Mouse (Mus musculus): Measurements from ENCODE around the gene B3gntl1. TPM values are rescaled to one million over a fixed set of nuclear protein-coding genes. Genes with fewer than 3 reads are reported as not detected.
A peak's percentile ranks its signal among the peaks of the same experiment; 100 is the strongest.

B3gntl1 gene
- polyA plus RNA-seq (2014; fragmentation: Nextera tagmentation; extraction: Ambion mirVana), result 4.6 and 5.5 TPM in 2 replicates

DNA sequence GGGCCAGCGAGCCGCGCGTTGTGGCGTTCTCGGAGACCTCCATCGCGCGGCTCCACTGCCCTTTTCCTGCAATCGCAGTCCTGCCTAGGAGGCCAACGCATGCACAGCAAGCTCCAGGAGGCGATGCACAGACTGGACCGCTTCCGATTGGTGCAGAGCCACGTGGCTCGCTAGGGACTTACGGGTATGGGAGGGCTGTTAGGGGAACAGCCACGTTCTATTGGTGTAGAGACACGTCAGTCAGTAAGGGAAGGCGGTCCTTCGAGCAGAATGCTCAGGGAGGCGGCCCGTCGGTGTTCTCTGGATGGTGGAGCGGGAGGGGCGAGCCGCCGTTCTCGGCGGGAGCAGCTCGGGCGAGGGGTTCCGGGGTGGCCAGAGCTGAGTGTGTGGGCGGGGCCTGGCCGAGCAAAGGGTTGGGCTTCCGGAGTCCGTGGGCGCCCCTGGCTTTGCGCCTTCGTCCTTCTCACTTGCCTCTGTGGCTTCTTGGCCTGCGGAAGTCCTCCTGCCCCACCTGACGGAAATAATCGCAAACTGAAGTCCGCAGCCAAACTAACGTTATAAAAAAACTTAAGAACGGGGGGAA lies at the start of gene B3gntl1:
TSS of gene B3gntl1 (minus strand) at position 164 of the 583 bp plus-strand sequence.
- H3K27me3 ChIP-seq (replicated peaks; ENCODE audit: control insufficient read depth, insufficient read depth, low read length), result no peaks in the 10 kb centered on the region
- WGBS, result under 1% methylated on average over 46 of the region's 46 CpGs
- DNase-seq (ENCODE audit: low spot score) (peak; percentile 99), ATAC-seq (peak; percentile 100)
- H3K4me3 ChIP-seq (ENCODE audit: low read depth, low read length), result peak within 1 kb of the TSS; percentile 47
- H3K4me1 ChIP-seq (ENCODE audit: control insufficient read depth, insufficient read depth, low read length), result peaks cover 6% of the 10 kb centered on the region; the same call in 1 of the 2 replicates
- H3K9me3 ChIP-seq (replicated peaks; ENCODE audit: control insufficient read depth, low read length), result no peaks in the 10 kb centered on the region
- no peaks in the 10 kb centered on the region for H3K36me3 ChIP-seq (ENCODE audit: control insufficient read depth, insufficient read depth, low read length)
- H3K9ac ChIP-seq (ENCODE audit: low read length), result peak within 1 kb of the TSS; percentile 65
- H3K27ac ChIP-seq (ENCODE audit: low read depth, low read length), result peak within 1 kb of the TSS; percentile 70
- H3K4me2 ChIP-seq (ENCODE audit: low read length), result peak within 1 kb of the TSS; percentile 78

DNA sequence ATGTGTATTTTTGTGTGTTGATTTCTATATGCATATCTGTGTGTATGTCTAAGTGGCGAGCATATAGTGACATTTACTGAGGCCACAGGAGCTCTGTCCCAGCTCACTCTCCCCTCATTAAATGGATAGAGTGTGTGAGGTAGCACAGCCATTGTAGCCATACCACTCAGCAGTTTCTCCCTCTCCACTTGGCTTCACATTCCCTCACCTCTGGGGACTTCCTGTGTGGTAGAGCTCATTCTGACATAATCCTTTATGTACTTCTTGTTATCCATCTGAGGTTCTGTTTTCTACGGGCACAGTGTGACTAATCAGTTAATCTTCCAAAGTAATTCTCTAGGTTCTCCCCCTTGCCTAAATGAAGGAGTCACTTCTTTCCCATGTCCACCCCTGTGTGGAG lies 49.5 kb upstream of the B3gntl1 start:
- Histone ChIP-seq H3K9me3 (replicated peaks; ENCODE audit: control insufficient read depth, low read length) (no peaks in the 10 kb centered on the region), H3K4me2 (ENCODE audit: low read length) (no peak overlapping the region), H3K27me3 (replicated peaks; ENCODE audit: control insufficient read depth, insufficient read depth, low read length) (no peaks in the 10 kb centered on the region), H3K27ac (ENCODE audit: low read depth, low read length) (no peak overlapping the region), H3K4me3 (ENCODE audit: low read depth, low read length) (no peak overlapping the region), H3K36me3 (ENCODE audit: control insufficient read depth, insufficient read depth, low read length) (no peaks in the 10 kb centered on the region), H3K4me1 (ENCODE audit: control insufficient read depth, insufficient read depth, low read length) (no peaks in the 10 kb centered on the region), H3K9ac (ENCODE audit: low read length) (no peak overlapping the region)
- DNase-seq (ENCODE audit: low spot score), result no peak
- ATAC-seq, result no peak
- 76% methylated on average over 2 of the region's 2 CpGs for WGBS

DNA sequence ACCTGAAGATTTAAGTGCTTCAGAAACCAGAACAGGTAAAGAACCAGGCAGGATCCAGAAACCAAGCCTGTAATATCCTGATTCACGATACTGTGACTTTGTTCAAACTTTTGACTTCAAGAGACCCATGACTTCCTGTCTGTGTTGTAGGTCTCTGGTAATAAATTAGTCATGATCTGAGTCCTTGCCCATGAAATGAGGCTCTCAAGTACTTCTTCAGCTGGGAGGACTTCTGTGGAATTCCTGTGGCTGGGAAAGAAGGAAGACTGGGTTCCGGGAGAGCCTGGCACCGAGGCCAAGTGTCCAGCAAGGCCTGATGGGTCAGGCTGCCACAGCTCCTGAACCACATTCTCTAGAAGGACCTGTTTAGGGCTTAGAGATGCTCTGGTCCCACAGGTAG lies 47.8 kb upstream of the B3gntl1 start:
- Histone ChIP-seq H3K4me2 (ENCODE audit: low read length) (no peak overlapping the region), H3K4me1 (ENCODE audit: control insufficient read depth, insufficient read depth, low read length) (no peaks in the 10 kb centered on the region), H3K9ac (ENCODE audit: low read length) (no peak overlapping the region), H3K4me3 (ENCODE audit: low read depth, low read length) (no peak overlapping the region), H3K27me3 (replicated peaks; ENCODE audit: control insufficient read depth, insufficient read depth, low read length) (no peaks in the 10 kb centered on the region), H3K36me3 (ENCODE audit: control insufficient read depth, insufficient read depth, low read length) (no peaks in the 10 kb centered on the region), H3K27ac (ENCODE audit: low read depth, low read length) (no peak overlapping the region), H3K9me3 (replicated peaks; ENCODE audit: control insufficient read depth, low read length) (no peaks in the 10 kb centered on the region)
- WGBS, result 98% methylated on average over 3 of the region's 3 CpGs
- ATAC-seq (no peak), DNase-seq (ENCODE audit: low spot score) (no peak)

DNA sequence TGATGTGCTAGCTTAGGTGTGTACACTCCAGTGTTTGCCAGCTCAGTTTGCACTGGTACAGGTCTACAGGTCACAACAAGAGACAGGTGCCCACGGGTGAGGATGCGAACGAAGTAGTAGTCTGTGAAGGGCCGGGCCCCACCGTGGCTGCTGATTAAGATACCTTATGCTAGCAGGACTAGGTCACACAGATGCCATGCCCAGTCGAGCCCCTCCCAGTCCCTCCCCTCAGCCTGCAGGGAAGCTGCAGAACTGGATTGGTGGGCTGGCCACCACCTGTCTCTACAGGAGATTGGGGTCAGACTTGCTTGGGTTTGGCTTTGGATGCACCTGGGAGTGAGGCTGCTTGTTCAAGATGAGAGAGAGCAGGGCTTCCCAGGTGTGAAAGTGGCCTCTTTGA lies 44.8 kb upstream of the B3gntl1 start:
- no peak overlapping the region for H3K9ac ChIP-seq (ENCODE audit: low read length)
- no peak overlapping the region for H3K4me3 ChIP-seq (ENCODE audit: low read depth, low read length)
- 65% methylated on average over 6 of the region's 6 CpGs for WGBS
- DNase-seq (ENCODE audit: low spot score), result no peak
- no peaks in the 10 kb centered on the region for H3K9me3 ChIP-seq (replicated peaks; ENCODE audit: control insufficient read depth, low read length)
- H3K27ac ChIP-seq (ENCODE audit: low read depth, low read length), result no peak overlapping the region
- no peak overlapping the region for H3K4me2 ChIP-seq (ENCODE audit: low read length)
- no peaks in the 10 kb centered on the region for H3K4me1 ChIP-seq (ENCODE audit: control insufficient read depth, insufficient read depth, low read length)
- H3K36me3 ChIP-seq (ENCODE audit: control insufficient read depth, insufficient read depth, low read length), result no peaks in the 10 kb centered on the region
- no peak for ATAC-seq
- no peaks in the 10 kb centered on the region for H3K27me3 ChIP-seq (replicated peaks; ENCODE audit: control insufficient read depth, insufficient read depth, low read length)

DNA sequence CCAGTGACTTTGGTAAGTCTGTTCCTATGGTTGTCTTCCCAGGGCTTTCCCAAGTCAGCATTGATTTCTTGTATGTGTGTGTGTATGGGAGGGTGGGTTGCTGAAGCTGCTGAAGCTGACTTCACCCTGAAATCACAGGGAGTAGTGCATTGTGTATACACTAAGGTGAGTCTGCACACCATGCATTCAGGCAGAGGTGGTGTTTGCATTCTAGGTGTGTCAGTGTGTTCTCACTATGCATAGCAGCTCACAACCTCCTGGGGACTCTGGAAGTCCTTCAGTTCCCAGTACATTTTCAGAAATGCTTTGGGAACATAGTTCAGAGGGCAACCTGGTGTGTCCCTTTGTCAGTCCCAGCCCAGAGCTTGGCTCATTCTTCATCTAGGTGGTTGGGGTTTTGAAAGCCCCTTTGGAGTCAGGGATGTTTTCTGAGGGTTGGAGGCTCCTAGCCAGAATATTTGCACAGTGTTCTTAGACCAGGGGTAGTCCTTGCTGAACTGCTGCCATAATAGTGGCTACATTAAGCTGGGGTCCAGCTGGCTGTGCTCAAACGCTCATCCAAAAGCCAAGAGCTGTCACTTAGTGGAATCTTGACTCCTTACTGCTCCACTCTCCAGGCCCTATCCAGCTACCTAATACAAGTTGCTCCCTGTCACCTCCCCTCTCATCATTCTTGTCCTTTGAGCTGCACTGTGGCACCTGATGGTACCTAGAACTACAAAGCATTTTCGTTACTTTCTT lies 42.0 kb upstream of the B3gntl1 start:
- H3K4me3 ChIP-seq (ENCODE audit: low read depth, low read length), result no peak overlapping the region
- no peak overlapping the region for H3K27ac ChIP-seq (ENCODE audit: low read depth, low read length)
- H3K9me3 ChIP-seq (replicated peaks; ENCODE audit: control insufficient read depth, low read length), result no peaks in the 10 kb centered on the region
- DNase-seq (ENCODE audit: low spot score), result no peak
- no peak for ATAC-seq
- no peaks in the 10 kb centered on the region for H3K27me3 ChIP-seq (replicated peaks; ENCODE audit: control insufficient read depth, insufficient read depth, low read length)
- H3K4me1 ChIP-seq (ENCODE audit: control insufficient read depth, insufficient read depth, low read length), result no peaks in the 10 kb centered on the region
- H3K9ac ChIP-seq (ENCODE audit: low read length), result no peak overlapping the region
- H3K4me2 ChIP-seq (ENCODE audit: low read length), result no peak overlapping the region
- H3K36me3 ChIP-seq (ENCODE audit: control insufficient read depth, insufficient read depth, low read length), result no peaks in the 10 kb centered on the region
- WGBS, result 90% methylated on average over 2 of the region's 2 CpGs

DNA sequence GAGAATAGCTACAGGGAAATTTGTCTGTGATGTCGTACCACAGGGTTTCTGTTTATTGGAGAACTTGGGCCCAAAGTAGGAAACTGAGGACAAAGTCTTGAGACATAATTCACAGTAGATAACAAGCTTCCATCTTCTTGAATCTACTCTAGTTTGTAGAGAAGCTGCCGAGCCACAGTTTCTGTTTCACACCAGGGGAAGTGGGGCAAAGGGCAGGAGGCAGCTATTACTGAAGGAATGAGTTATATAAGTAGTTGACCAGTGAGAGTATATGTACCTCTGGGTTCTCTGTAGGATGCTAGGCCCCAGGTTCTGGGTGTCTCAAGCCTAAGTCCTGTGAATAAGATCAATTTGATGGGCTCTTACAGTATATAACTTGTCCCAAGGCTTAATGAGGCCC lies 40.6 kb upstream of the B3gntl1 start:
- Histone ChIP-seq H3K4me1 (ENCODE audit: control insufficient read depth, insufficient read depth, low read length) (no peaks in the 10 kb centered on the region), H3K27me3 (replicated peaks; ENCODE audit: control insufficient read depth, insufficient read depth, low read length) (no peaks in the 10 kb centered on the region), H3K9me3 (replicated peaks; ENCODE audit: control insufficient read depth, low read length) (no peaks in the 10 kb centered on the region), H3K27ac (ENCODE audit: low read depth, low read length) (no peak overlapping the region), H3K4me2 (ENCODE audit: low read length) (no peak overlapping the region), H3K9ac (ENCODE audit: low read length) (no peak overlapping the region), H3K4me3 (ENCODE audit: low read depth, low read length) (no peak overlapping the region), H3K36me3 (ENCODE audit: control insufficient read depth, insufficient read depth, low read length) (no peaks in the 10 kb centered on the region)
- 90% methylated on average over 2 of the region's 2 CpGs for WGBS
- ATAC-seq (no peak), DNase-seq (ENCODE audit: low spot score) (no peak)

DNA sequence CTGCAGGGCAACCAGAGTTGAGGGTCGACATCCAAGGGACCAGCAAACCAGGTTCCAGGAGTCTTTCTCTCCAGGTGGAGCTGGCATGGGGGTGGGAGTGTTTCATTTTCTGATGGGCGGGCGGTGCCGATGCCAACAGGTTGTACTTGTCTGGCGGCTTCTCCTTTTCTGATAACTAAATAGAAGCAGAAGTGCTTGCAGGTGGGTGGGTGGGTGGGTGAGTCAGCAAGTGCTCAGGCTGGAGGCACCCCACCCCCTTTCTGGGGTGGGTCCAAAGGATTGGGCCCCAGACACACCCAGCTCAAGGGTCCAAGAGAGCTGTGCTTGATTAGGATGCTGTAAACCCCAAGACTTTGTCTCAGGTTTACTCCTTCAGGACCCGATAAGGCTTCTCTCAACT lies 40.0 kb upstream of the B3gntl1 start:
- H3K4me1 ChIP-seq (ENCODE audit: control insufficient read depth, insufficient read depth, low read length), result no peaks in the 10 kb centered on the region
- H3K27me3 ChIP-seq (replicated peaks; ENCODE audit: control insufficient read depth, insufficient read depth, low read length), result no peaks in the 10 kb centered on the region
- H3K27ac ChIP-seq (ENCODE audit: low read depth, low read length), result no peak overlapping the region
- no peaks in the 10 kb centered on the region for H3K36me3 ChIP-seq (ENCODE audit: control insufficient read depth, insufficient read depth, low read length)
- WGBS, result 94% methylated on average over 6 of the region's 6 CpGs
- no peak overlapping the region for H3K4me3 ChIP-seq (ENCODE audit: low read depth, low read length)
- no peak overlapping the region for H3K4me2 ChIP-seq (ENCODE audit: low read length)
- H3K9ac ChIP-seq (ENCODE audit: low read length), result no peak overlapping the region
- H3K9me3 ChIP-seq (replicated peaks; ENCODE audit: control insufficient read depth, low read length), result no peaks in the 10 kb centered on the region
- DNase-seq (ENCODE audit: low spot score) (no peak), ATAC-seq (no peak)

DNA sequence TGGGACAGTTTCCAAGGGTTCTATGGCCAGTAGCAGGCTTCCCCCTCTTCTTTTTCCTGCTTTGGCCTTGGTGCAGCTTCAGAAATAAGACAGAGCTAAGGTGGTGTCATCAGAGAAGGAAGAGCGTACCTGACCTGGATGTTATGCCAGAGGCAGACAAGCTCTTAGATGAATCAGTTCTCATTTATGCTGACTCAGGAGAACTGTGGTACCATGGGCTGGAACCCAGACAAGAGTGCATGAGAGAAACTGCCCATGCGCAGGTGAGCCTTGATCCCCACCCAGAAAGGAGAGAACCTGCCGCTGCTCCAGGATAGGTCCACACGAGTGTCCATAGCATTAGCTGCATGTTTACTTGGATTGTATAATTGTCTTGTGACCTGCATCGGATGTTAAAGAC lies 37.3 kb upstream of the B3gntl1 start:
- Histone ChIP-seq H3K4me3 (ENCODE audit: low read depth, low read length) (no peak overlapping the region), H3K9me3 (replicated peaks; ENCODE audit: control insufficient read depth, low read length) (no peaks in the 10 kb centered on the region)
- WGBS, result 93% methylated on average over 5 of the region's 5 CpGs

DNA sequence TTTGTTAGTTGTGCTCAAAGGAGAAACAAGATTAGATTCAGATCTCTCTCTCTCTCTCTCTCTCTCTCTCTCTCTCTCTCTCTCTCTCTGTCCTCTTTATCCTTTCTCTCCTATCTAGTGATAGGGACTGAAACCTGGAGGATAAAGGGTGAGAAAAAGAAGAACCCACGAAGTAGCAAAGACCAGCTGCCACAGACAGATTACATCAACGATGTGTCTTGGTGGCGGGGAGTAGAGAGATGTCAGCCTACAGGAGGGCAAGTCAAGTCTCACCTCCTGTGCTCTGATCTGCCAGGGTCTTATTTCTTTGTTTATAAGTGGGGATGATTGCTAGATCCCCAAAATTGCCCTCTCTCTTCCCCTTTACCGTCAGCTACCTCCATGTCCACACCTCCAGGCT lies 36.3 kb upstream of the B3gntl1 start:
- no peak for ATAC-seq
- Histone ChIP-seq H3K9me3 (replicated peaks; ENCODE audit: control insufficient read depth, low read length) (no peaks in the 10 kb centered on the region), H3K9ac (ENCODE audit: low read length) (no peak overlapping the region), H3K4me1 (ENCODE audit: control insufficient read depth, insufficient read depth, low read length) (no peaks in the 10 kb centered on the region), H3K27ac (ENCODE audit: low read depth, low read length) (no peak overlapping the region), H3K4me3 (ENCODE audit: low read depth, low read length) (no peak overlapping the region), H3K27me3 (replicated peaks; ENCODE audit: control insufficient read depth, insufficient read depth, low read length) (peaks cover 12% of the 10 kb centered on the region), H3K4me2 (ENCODE audit: low read length) (no peak overlapping the region), H3K36me3 (ENCODE audit: control insufficient read depth, insufficient read depth, low read length) (no peaks in the 10 kb centered on the region)
- 88% methylated on average over 4 of the region's 4 CpGs for WGBS
- DNase-seq (ENCODE audit: low spot score), result no peak

More for the DNA sequence above, 37.3 kb upstream of the B3gntl1 start:
- DNase-seq (ENCODE audit: low spot score) (no peak), ATAC-seq (no peak)
- no peaks in the 10 kb centered on the region for H3K36me3 ChIP-seq (ENCODE audit: control insufficient read depth, insufficient read depth, low read length)
- no peak overlapping the region for H3K9ac ChIP-seq (ENCODE audit: low read length)
- H3K27me3 ChIP-seq (replicated peaks; ENCODE audit: control insufficient read depth, insufficient read depth, low read length), result peaks cover 6% of the 10 kb centered on the region; the same call in 1 of the 2 replicates
- no peaks in the 10 kb centered on the region for H3K4me1 ChIP-seq (ENCODE audit: control insufficient read depth, insufficient read depth, low read length)
- H3K27ac ChIP-seq (ENCODE audit: low read depth, low read length), result no peak overlapping the region
- H3K4me2 ChIP-seq (ENCODE audit: low read length), result no peak overlapping the region

Data from forebrain, embryonic 14.5 days (tissue).